Mouse (Mus musculus): ENCODE measurements around the gene Strip2. TPM values are rescaled to one million over a fixed set of nuclear protein-coding genes. Genes with fewer than 3 reads are reported as not detected.

The Strip2 gene
- 0.47 and 0.64 TPM in 2 replicates for polyA plus RNA-seq (2014; fragmentation: Nextera tagmentation; extraction: Ambion mirVana)

- no peaks in the 10 kb centered on the region; the same call in 1 of the 2 replicates for H3K4me1 ChIP-seq (replicated peaks; ENCODE audit: control insufficient read depth, insufficient read depth, low read length)
- H3K9me3 ChIP-seq (ENCODE audit: control insufficient read depth, low read length), result no peaks in the 10 kb centered on the region
- no peaks in the 10 kb centered on the region for H3K36me3 ChIP-seq (ENCODE audit: control insufficient read depth, insufficient read depth, low read length)
- DNase-seq (ENCODE audit: low spot score), result peak; percentile 97
- peak; percentile 99 for ATAC-seq (replicated peaks; ENCODE audit: low FRiP score, low TSS enrichment, low read depth)
- peak within 1 kb of the TSS; percentile 45 for H3K9ac ChIP-seq (ENCODE audit: low read length)
- H3K4me3 ChIP-seq (ENCODE audit: low read depth, low read length), result peak within 1 kb of the TSS; percentile 60
- under 1% methylated on average over 65 of the region's 67 CpGs for WGBS
- H3K27ac ChIP-seq (ENCODE audit: low read depth), result no peak within 1 kb of the TSS
- H3K27me3 ChIP-seq (replicated peaks; ENCODE audit: control insufficient read depth, insufficient read depth, low read length), result peaks cover 29% of the 10 kb centered on the region
- H3K4me2 ChIP-seq (ENCODE audit: low read length), result peak within 1 kb of the TSS; percentile 89
These were observed at the start of gene Strip2 for GRCm38 (mm10) chr6:29916530-29917382. TSS of gene Strip2 (plus strand) at chr6:29917012.

DNA sequence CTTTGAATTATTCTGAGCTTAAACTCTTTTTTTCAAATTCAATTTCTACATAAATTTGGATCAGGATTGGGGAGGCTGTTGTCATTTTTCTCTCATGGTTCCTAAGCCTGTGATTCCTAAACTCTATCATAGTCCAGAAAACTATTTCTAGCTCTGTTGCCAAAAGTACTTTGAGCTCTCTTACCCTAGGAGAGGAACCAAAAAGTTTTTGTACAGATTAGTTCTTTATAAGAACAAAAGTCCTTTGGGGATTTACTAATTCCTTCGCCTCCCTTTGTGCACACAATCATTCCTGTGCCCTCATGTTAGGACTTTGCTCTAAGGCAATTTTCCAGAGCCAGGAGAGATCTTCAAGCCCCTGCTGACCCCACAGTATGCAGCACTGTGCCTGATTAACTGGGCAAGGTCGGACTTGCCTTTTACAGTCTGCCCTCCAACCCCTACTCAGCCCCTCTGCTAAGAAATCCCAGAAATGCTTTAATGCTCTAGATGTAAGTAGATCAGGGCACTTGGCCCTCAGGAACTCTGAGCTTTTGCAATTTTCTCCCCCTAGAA lies 48.4 kb upstream of the Strip2 start:
- Histone ChIP-seq H3K4me2 (ENCODE audit: low read length) (no peak overlapping the region), H3K27ac (ENCODE audit: low read depth) (no peak overlapping the region), H3K4me3 (ENCODE audit: low read depth, low read length) (no peak overlapping the region), H3K27me3 (replicated peaks; ENCODE audit: control insufficient read depth, insufficient read depth, low read length) (no peaks in the 10 kb centered on the region), H3K9me3 (ENCODE audit: control insufficient read depth, low read length) (no peaks in the 10 kb centered on the region), H3K9ac (ENCODE audit: low read length) (no peak overlapping the region), H3K4me1 (replicated peaks; ENCODE audit: control insufficient read depth, insufficient read depth, low read length) (no peaks in the 10 kb centered on the region), H3K36me3 (ENCODE audit: control insufficient read depth, insufficient read depth, low read length) (peaks cover 16% of the 10 kb centered on the region)
- no peak for DNase-seq (ENCODE audit: low spot score)
- WGBS, result 83% methylated on average over 2 of the region's 2 CpGs
- ATAC-seq (replicated peaks; ENCODE audit: low FRiP score, low TSS enrichment, low read depth), result no peak

DNA sequence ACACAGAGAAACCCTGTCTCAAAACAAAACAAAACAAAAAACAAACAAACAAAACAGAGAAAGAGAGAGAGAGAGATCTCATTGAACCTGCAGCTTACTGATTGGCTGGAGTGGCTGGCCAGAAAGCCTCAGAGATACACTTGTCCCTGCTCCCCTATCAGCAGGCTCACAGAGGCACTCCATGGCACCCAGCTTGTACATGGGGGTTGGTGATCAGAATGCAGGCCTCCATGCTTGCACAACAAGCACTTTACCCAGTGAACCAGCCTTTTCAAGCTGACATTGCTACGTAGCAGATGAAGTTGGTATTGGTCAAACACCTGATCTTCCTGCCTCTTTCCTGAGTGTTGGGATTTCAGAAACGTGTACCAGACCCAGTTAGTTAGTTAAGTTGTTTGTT lies 43.2 kb upstream of the Strip2 start:
- peaks cover 22% of the 10 kb centered on the region; the same call in 1 of the 2 replicates for H3K36me3 ChIP-seq (ENCODE audit: control insufficient read depth, insufficient read depth, low read length)
- H3K9me3 ChIP-seq (ENCODE audit: control insufficient read depth, low read length), result no peaks in the 10 kb centered on the region
- H3K4me3 ChIP-seq (ENCODE audit: low read depth, low read length), result no peak overlapping the region
- no peak overlapping the region for H3K9ac ChIP-seq (ENCODE audit: low read length)
- no peak overlapping the region for H3K4me2 ChIP-seq (ENCODE audit: low read length)
- DNase-seq (ENCODE audit: low spot score) (no peak), ATAC-seq (replicated peaks; ENCODE audit: low FRiP score, low TSS enrichment, low read depth) (no peak)
- no peaks in the 10 kb centered on the region for H3K27me3 ChIP-seq (replicated peaks; ENCODE audit: control insufficient read depth, insufficient read depth, low read length)
- WGBS, result 81% methylated on average over 2 of the region's 2 CpGs
- H3K27ac ChIP-seq (ENCODE audit: low read depth), result no peak overlapping the region
- H3K4me1 ChIP-seq (replicated peaks; ENCODE audit: control insufficient read depth, insufficient read depth, low read length), result no peaks in the 10 kb centered on the region

GRCm38 (mm10) chr6:29875576-29875975 lies 41.2 kb upstream of the Strip2 start:
- Histone ChIP-seq H3K4me1 (replicated peaks; ENCODE audit: control insufficient read depth, insufficient read depth, low read length) (no peaks in the 10 kb centered on the region), H3K4me3 (ENCODE audit: low read depth, low read length) (no peak overlapping the region), H3K4me2 (ENCODE audit: low read length) (no peak overlapping the region), H3K9me3 (ENCODE audit: control insufficient read depth, low read length) (no peaks in the 10 kb centered on the region), H3K27me3 (replicated peaks; ENCODE audit: control insufficient read depth, insufficient read depth, low read length) (no peaks in the 10 kb centered on the region), H3K36me3 (ENCODE audit: control insufficient read depth, insufficient read depth, low read length) (peaks cover 22% of the 10 kb centered on the region; the same call in 1 of the 2 replicates), H3K27ac (ENCODE audit: low read depth) (no peak overlapping the region), H3K9ac (ENCODE audit: low read length) (no peak overlapping the region)
- DNase-seq (ENCODE audit: low spot score) (no peak), ATAC-seq (replicated peaks; ENCODE audit: low FRiP score, low TSS enrichment, low read depth) (no peak)
- 85% methylated on average over 5 of the region's 5 CpGs for WGBS

GRCm38 (mm10) chr6:29876782-29877181 lies 40.0 kb upstream of the Strip2 start:
- Histone ChIP-seq H3K27ac (ENCODE audit: low read depth) (no peak overlapping the region), H3K4me3 (ENCODE audit: low read depth, low read length) (no peak overlapping the region), H3K4me2 (ENCODE audit: low read length) (no peak overlapping the region), H3K4me1 (replicated peaks; ENCODE audit: control insufficient read depth, insufficient read depth, low read length) (no peaks in the 10 kb centered on the region), H3K9ac (ENCODE audit: low read length) (no peak overlapping the region), H3K36me3 (ENCODE audit: control insufficient read depth, insufficient read depth, low read length) (peaks cover 12% of the 10 kb centered on the region; the same call in 1 of the 2 replicates), H3K27me3 (replicated peaks; ENCODE audit: control insufficient read depth, insufficient read depth, low read length) (no peaks in the 10 kb centered on the region), H3K9me3 (ENCODE audit: control insufficient read depth, low read length) (no peaks in the 10 kb centered on the region)
- ATAC-seq (replicated peaks; ENCODE audit: low FRiP score, low TSS enrichment, low read depth) (no peak), DNase-seq (ENCODE audit: low spot score) (no peak)
- 83% methylated on average over 4 of the region's 4 CpGs for WGBS

- no peak for ATAC-seq (replicated peaks; ENCODE audit: low FRiP score, low TSS enrichment, low read depth)
- 0 out of 2 replicates have a peak, but pooled peaks cover 3% of the 10 kb centered on the region for H3K4me1 ChIP-seq (replicated peaks; ENCODE audit: control insufficient read depth, insufficient read depth, low read length)
- H3K36me3 ChIP-seq (ENCODE audit: control insufficient read depth, insufficient read depth, low read length), result peaks cover 12% of the 10 kb centered on the region; the same call in 1 of the 2 replicates
- no peak overlapping the region for H3K9ac ChIP-seq (ENCODE audit: low read length)
- no peak overlapping the region for H3K4me2 ChIP-seq (ENCODE audit: low read length)
- no peak overlapping the region for H3K27ac ChIP-seq (ENCODE audit: low read depth)
- H3K27me3 ChIP-seq (replicated peaks; ENCODE audit: control insufficient read depth, insufficient read depth, low read length), result no peaks in the 10 kb centered on the region
- H3K9me3 ChIP-seq (ENCODE audit: control insufficient read depth, low read length), result no peaks in the 10 kb centered on the region
- no peak for DNase-seq (ENCODE audit: low spot score)
- H3K4me3 ChIP-seq (ENCODE audit: low read depth, low read length), result no peak overlapping the region
These were observed 37.2 kb upstream of the Strip2 start for GRCm38 (mm10) chr6:29879579-29879978.

- Histone ChIP-seq H3K9ac (ENCODE audit: low read length) (no peak overlapping the region), H3K36me3 (ENCODE audit: control insufficient read depth, insufficient read depth, low read length) (peaks cover 7% of the 10 kb centered on the region; the same call in 1 of the 2 replicates), H3K27ac (ENCODE audit: low read depth) (no peak overlapping the region), H3K4me3 (ENCODE audit: low read depth, low read length) (no peak overlapping the region), H3K4me2 (ENCODE audit: low read length) (no peak overlapping the region), H3K4me1 (replicated peaks; ENCODE audit: control insufficient read depth, insufficient read depth, low read length) (0 out of 2 replicates have a peak, but pooled peaks cover 3% of the 10 kb centered on the region), H3K9me3 (ENCODE audit: control insufficient read depth, low read length) (no peaks in the 10 kb centered on the region), H3K27me3 (replicated peaks; ENCODE audit: control insufficient read depth, insufficient read depth, low read length) (no peaks in the 10 kb centered on the region)
- 96% methylated on average over 3 of the region's 3 CpGs for WGBS
- DNase-seq (ENCODE audit: low spot score) (no peak), ATAC-seq (replicated peaks; ENCODE audit: low FRiP score, low TSS enrichment, low read depth) (no peak)
These were observed 36.0 kb upstream of the Strip2 start for GRCm38 (mm10) chr6:29880796-29881195.

GRCm38 (mm10) chr6:29881936-29882335 lies 34.9 kb upstream of the Strip2 start:
- no peak overlapping the region for H3K9ac ChIP-seq (ENCODE audit: low read length)
- ATAC-seq (replicated peaks; ENCODE audit: low FRiP score, low TSS enrichment, low read depth) (no peak), DNase-seq (ENCODE audit: low spot score) (no peak)
- 0 out of 2 replicates have a peak, but pooled peaks cover 3% of the 10 kb centered on the region for H3K4me1 ChIP-seq (replicated peaks; ENCODE audit: control insufficient read depth, insufficient read depth, low read length)
- no peaks in the 10 kb centered on the region for H3K27me3 ChIP-seq (replicated peaks; ENCODE audit: control insufficient read depth, insufficient read depth, low read length)
- no peaks in the 10 kb centered on the region for H3K9me3 ChIP-seq (ENCODE audit: control insufficient read depth, low read length)
- no peak overlapping the region for H3K4me2 ChIP-seq (ENCODE audit: low read length)
- H3K27ac ChIP-seq (ENCODE audit: low read depth), result no peak overlapping the region
- H3K36me3 ChIP-seq (ENCODE audit: control insufficient read depth, insufficient read depth, low read length), result peaks cover 10% of the 10 kb centered on the region; the same call in 1 of the 2 replicates
- H3K4me3 ChIP-seq (ENCODE audit: low read depth, low read length), result no peak overlapping the region
- 74% methylated on average over 2 of the region's 2 CpGs for WGBS
